Mouse (Mus musculus) thymus, adult 2 months (tissue): ENCODE data around the gene Pdlim4. TPM values are rescaled to one million over a fixed set of nuclear protein-coding genes. Genes with fewer than 3 reads are reported as not detected.
"Not testable (repeated sequence)": the region's sequence is repeated elsewhere in the genome, so short reads cannot be mapped to it uniquely, and the experiment has no call there.

ENCODE experiments used
- DNase-seq: peaks from one replicate; pipeline ENCODE4 v3.0.0; 2021
- H3K27ac ChIP-seq: fragments of 200-500 bp; 2 replicates; pipeline ENCODE4 v1.5.1; 2012; ENCODE audit warnings: low read length, control low read depth; ENCODE audit not compliant: control insufficient read depth, insufficient read depth
- H3K27me3 ChIP-seq: fragments of 200-500 bp; 2 replicates; pipeline ENCODE4 v1.6.1; 2012; ENCODE audit warnings: mild to moderate bottlenecking, low read length, moderate library complexity, mixed read lengths; ENCODE audit not compliant: control insufficient read depth, insufficient read depth
- H3K36me3 ChIP-seq: fragments of 200-500 bp; 2 replicates; pipeline ENCODE4 v1.6.1; 2012; ENCODE audit warnings: mild to moderate bottlenecking, low read length, moderate library complexity; ENCODE audit not compliant: control insufficient read depth, insufficient read depth
- H3K4me1 ChIP-seq: fragments of 200-500 bp; replicated peaks from 2 replicates; pipeline ENCODE4 v1.6.1; 2012; ENCODE audit warnings: low read length; ENCODE audit not compliant: control insufficient read depth, insufficient read depth
- H3K4me3 ChIP-seq: fragments of 200-500 bp; 2 replicates; pipeline ENCODE4 v1.5.1; 2012; ENCODE audit warnings: mild to moderate bottlenecking, low read length, control low read depth, moderate library complexity; ENCODE audit not compliant: control insufficient read depth, insufficient read depth
- CTCF ChIP-seq: fragments of 200-500 bp; IDR thresholded peaks from 2 replicates; pipeline ENCODE4 v1.5.1; 2012; ENCODE audit warnings: mild to moderate bottlenecking, control low read depth, low read length, moderate library complexity, borderline replicate concordance; ENCODE audit not compliant: control insufficient read depth, poor library complexity, insufficient read depth; ENCODE audit errors: extremely low read depth
- POLR2A ChIP-seq: fragments of 200-500 bp; IDR thresholded peaks from 2 replicates; pipeline ENCODE4 v1.6.1; 2012; ENCODE audit warnings: mild to moderate bottlenecking, low read length, control low read depth, moderate library complexity; ENCODE audit not compliant: control insufficient read depth, poor library complexity, insufficient read depth; ENCODE audit errors: extremely low read depth
- WGBS: fragments of 180-500 bp; shearing (Covaris S2); methylation state at CpG from one replicate; pipeline ENCODE4 v1.1.7; 2018; 5-methylcytosine and 5-hydroxymethylcytosine counted together
- polyA plus RNA-seq: library from polyadenylated mRNA; depleted of rRNA; stranded (reverse); fragments of >200 nt; gene quantifications from 2 replicates; pipeline ENCODE4 v1.2.3, GENCODE M21; 2012; rRNA removed

Pdlim4 gene
- polyA plus RNA-seq, 1 experiment: 62.0 TPM

- H3K27me3 ChIP-seq: no peaks in the 10 kb centered on the region
- DNase-seq: no peak
- no peaks in the 10 kb centered on the region for H3K4me1 ChIP-seq
- no peak overlapping the region for H3K4me3 ChIP-seq
- TF ChIP-seq CTCF: no peak
- no peak for TF ChIP-seq POLR2A
- no peaks in the 10 kb centered on the region for H3K36me3 ChIP-seq
- H3K27ac ChIP-seq: no peak overlapping the region
- 99% methylated on average over 2 of the region's 2 CpGs for WGBS
These were observed 57.6 kb downstream of the Pdlim4 start for GRCm38 (mm10) chr11:54011255-54011654.

- Histone ChIP-seq H3K4me3 (no peak overlapping the region), H3K4me1 (no peaks in the 10 kb centered on the region), H3K27me3 (no peaks in the 10 kb centered on the region), H3K36me3 (no peaks in the 10 kb centered on the region), H3K27ac (no peak overlapping the region)
- no peak for TF ChIP-seq CTCF
- TF ChIP-seq POLR2A: no peak
- WGBS: 92% methylated on average over 10 of the region's 10 CpGs
- DNase-seq: no peak
These were observed 60.3 kb downstream of the Pdlim4 start for GRCm38 (mm10) chr11:54008416-54008920.

GRCm38 (mm10) chr11:54007717-54008116 is 61.1 kb downstream of the Pdlim4 start:
- 94% methylated on average over 11 of the region's 11 CpGs for WGBS
- Histone ChIP-seq H3K4me1 (no peaks in the 10 kb centered on the region), H3K27ac (no peak overlapping the region), H3K36me3 (no peaks in the 10 kb centered on the region), H3K27me3 (no peaks in the 10 kb centered on the region), H3K4me3 (no peak overlapping the region)
- no peak for TF ChIP-seq CTCF
- TF ChIP-seq POLR2A: no peak
- no peak for DNase-seq

GRCm38 (mm10) chr11:54006901-54007300 is 61.9 kb downstream of the Pdlim4 start:
- Histone ChIP-seq H3K4me1 (no peaks in the 10 kb centered on the region), H3K27me3 (no peaks in the 10 kb centered on the region), H3K4me3 (no peak overlapping the region), H3K36me3 (no peaks in the 10 kb centered on the region), H3K27ac (no peak overlapping the region)
- 94% methylated on average over 4 of the region's 4 CpGs for whole genome bisulfite sequencing
- no peak for DNase-seq
- TF ChIP-seq POLR2A (no peak), CTCF (no peak)

GRCm38 (mm10) chr11:54006362-54006761 is 62.5 kb downstream of the Pdlim4 start:
- not testable (repeated sequence) for H3K27me3 ChIP-seq, H3K27ac ChIP-seq, H3K4me3 ChIP-seq, H3K4me1 ChIP-seq, DNase-seq, H3K36me3 ChIP-seq
- WGBS: 98% methylated on average over 5 of the region's 5 CpGs

Other genes with a start within 250 kb of the Pdlim4 start
- gene Gm12216, start 209.8 kb downstream of the Pdlim4 start, polyA plus RNA-seq: 9.2 and 11.1 TPM in 2 replicates
- gene Slc22a5, start 177.4 kb downstream of the Pdlim4 start, polyA plus RNA-seq: 16.4 and 18.8 TPM in 2 replicates
- 0.87 and 1.3 TPM in 2 replicates for gene Slc22a21, start 88.7 kb downstream of the Pdlim4 start, polyA plus RNA-seq
- 1.2 and 1.6 TPM in 2 replicates for gene Slc22a4, start 40.9 kb downstream of the Pdlim4 start, polyA plus RNA-seq
- 4.6 and 4.8 TPM in 2 replicates for gene P4ha2, start 31.1 kb upstream of the Pdlim4 start, polyA plus RNA-seq
- 0.41 and 0.44 TPM in 2 replicates for gene Csf2, start 180.7 kb upstream of the Pdlim4 start, polyA plus RNA-seq
- gene Il3, start 198.3 kb upstream of the Pdlim4 start, polyA plus RNA-seq: not detected in 2 replicates
- 0.27 and 0.40 TPM in 2 replicates for gene Acsl6, start 234.8 kb upstream of the Pdlim4 start, polyA plus RNA-seq